Mouse (Mus musculus) hindbrain, embryonic 10.5 days (tissue): ENCODE results near the gene C1qtnf4. TPM values are rescaled to one million over a fixed set of nuclear protein-coding genes. Genes with fewer than 3 reads are reported as not detected.
A peak's percentile ranks its signal among the peaks of the same experiment; 100 is the strongest.

Experiments used
- DNase-seq: peaks from one replicate; pipeline ENCODE4 v3.0.0-alpha.2; 2017; ENCODE audit warnings: low spot score
- H3K27ac ChIP-seq: fragments of 300-500 bp; sonication (generic); 2 replicates; pipeline ENCODE4 v1.5.1; 2016; ENCODE audit warnings: mild to moderate bottlenecking, moderate library complexity
- H3K27me3 ChIP-seq: fragments of 300-500 bp; sonication (generic); 2 replicates; pipeline ENCODE4 v1.6.1; 2016; ENCODE audit warnings: mild to moderate bottlenecking; ENCODE audit not compliant: poor library complexity, insufficient read depth, severe bottlenecking
- H3K36me3 ChIP-seq: fragments of 300-500 bp; sonication (generic); 2 replicates; pipeline ENCODE4 v1.6.1; 2016; ENCODE audit warnings: mild to moderate bottlenecking, moderate library complexity
- H3K4me1 ChIP-seq: fragments of 300-500 bp; sonication (generic); replicated peaks from 2 replicates; pipeline ENCODE4 v1.6.1; 2016; ENCODE audit warnings: mild to moderate bottlenecking
- H3K4me3 ChIP-seq: fragments of 300-500 bp; sonication (generic); 2 replicates; pipeline ENCODE4 v1.5.1; 2016; ENCODE audit warnings: mild to moderate bottlenecking, moderate library complexity
- H3K9me3 ChIP-seq: fragments of 300-500 bp; sonication (generic); 2 replicates; pipeline ENCODE4 v1.6.1; 2016; ENCODE audit warnings: mild to moderate bottlenecking, moderate library complexity
- WGBS: fragments of 180-500 bp; shearing (Covaris S2); methylation state at CpG from one replicate; pipeline ENCODE4 v1.1.7; 2016; 5-methylcytosine and 5-hydroxymethylcytosine counted together
- polyA plus RNA-seq: library from polyadenylated mRNA; unstranded; fragments of >200 nt; fragmentation: Nextera tagmentation; extraction: Ambion mirVana; gene quantifications from 2 replicates; pipeline ENCODE4 v1.2.1, GENCODE M21; 2016

Gene C1qtnf4
- polyA plus RNA-seq, result 2.4 and 9.6 TPM in 2 replicates

DNA sequence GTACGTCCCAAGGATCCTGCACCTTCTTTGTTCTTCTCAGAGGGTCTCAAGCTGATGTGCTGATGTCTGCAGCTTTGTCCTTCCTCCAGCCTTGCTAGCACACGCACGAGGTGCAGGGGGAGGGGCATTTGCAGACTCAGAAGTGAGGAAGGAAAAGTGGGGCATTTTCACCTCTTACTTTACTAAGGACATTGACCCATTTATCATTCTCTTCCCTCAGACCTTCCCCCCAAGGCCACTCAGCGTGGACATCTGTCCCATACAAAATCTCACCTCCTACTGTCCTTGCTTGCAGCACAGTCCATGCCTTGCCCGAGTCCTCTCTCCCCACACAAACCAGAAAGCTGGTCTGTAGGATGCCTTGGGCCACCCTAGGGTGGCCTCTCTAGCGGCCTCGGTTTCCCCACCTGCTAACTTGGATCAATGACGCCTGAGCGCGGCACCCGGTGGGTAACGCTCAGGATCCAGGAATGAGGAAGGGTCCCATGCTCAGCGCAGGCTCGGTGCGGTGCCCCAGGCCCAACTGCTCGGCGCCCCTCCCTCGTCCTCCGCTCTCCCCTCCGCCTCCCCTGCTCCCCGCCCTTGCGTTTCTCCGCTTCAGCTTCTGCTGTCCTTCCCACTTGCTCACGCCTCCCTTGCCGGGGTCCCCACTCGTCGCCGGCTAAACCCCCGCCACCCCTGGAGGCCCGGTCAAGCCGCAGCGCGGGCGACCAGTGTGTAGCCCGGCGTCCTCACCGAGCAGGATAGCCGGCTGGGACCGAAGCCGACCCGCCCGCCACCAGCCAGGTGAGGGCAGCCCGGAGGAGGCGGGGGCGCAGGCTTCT is at the start of gene C1qtnf4:
TSS of gene C1qtnf4 (plus strand) at position 643 of the 824 bp plus-strand sequence.
- Histone ChIP-seq H3K36me3 (no peaks in the 10 kb centered on the region), H3K27me3 (peaks cover 71% of the 10 kb centered on the region), H3K4me1 (peaks cover 40% of the 10 kb centered on the region), H3K27ac (peak within 1 kb of the TSS; percentile 83), H3K4me3 (peak within 1 kb of the TSS; percentile 65), H3K9me3 (no peaks in the 10 kb centered on the region)
- peak; percentile 59 for DNase-seq
- 1% methylated on average over 45 of the region's 45 CpGs for WGBS

DNA sequence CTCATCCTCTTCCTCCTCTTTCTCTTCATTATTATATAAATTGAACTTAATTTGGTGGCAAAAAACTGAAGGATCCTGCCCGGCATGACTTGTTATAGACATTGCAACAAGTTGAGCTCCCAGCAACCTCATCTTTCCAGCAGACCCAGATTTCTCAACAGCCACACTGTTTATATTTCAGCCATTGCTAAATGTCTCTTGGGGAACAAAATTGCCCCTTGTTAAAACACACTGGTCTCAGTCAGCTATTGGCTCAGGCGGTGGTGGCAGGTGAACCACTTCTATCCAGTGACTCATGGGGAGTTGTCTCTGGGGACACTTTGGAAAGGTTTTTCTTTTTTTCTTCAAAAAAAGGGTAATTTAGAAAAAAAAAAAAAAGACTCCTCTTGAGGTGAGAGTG is 47.0 kb upstream of the C1qtnf4 start:
- Histone ChIP-seq H3K36me3 (no peaks in the 10 kb centered on the region), H3K27me3 (0 out of 2 replicates have a peak, but pooled peaks cover 3% of the 10 kb centered on the region), H3K4me1 (no peaks in the 10 kb centered on the region), H3K9me3 (no peaks in the 10 kb centered on the region), H3K4me3 (no peak overlapping the region), H3K27ac (no peak overlapping the region)
- no peak for DNase-seq
- 90% methylated on average over 2 of the region's 2 CpGs for WGBS

DNA sequence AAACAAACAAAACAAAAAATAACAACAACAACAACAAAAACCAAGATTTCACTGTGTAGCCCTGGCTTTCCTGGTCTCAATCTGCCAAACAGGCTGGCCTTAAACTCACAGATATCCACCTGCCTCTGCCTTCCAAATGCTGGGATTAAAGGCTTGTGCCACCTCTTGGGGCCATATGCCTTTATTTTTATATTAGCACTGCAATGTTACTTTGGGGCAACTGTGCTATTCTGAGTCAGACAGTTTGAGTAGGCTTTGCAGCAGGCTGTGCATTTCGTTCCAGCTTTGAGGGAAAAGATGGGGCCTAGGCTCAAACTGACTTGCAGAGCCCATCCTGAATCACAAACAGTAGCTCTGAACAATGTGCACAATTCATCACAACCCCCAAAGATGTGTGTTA is 42.0 kb upstream of the C1qtnf4 start:
- no peaks in the 10 kb centered on the region for H3K9me3 ChIP-seq
- H3K27me3 ChIP-seq, result 0 out of 2 replicates have a peak, but pooled peaks cover 3% of the 10 kb centered on the region
- peaks cover 15% of the 10 kb centered on the region for H3K4me1 ChIP-seq
- H3K4me3 ChIP-seq, result no peak overlapping the region
- 65% methylated on average over 1 of the region's 1 CpGs for WGBS
- no peak overlapping the region for H3K27ac ChIP-seq
- DNase-seq, result no peak
- H3K36me3 ChIP-seq, result no peaks in the 10 kb centered on the region

DNA sequence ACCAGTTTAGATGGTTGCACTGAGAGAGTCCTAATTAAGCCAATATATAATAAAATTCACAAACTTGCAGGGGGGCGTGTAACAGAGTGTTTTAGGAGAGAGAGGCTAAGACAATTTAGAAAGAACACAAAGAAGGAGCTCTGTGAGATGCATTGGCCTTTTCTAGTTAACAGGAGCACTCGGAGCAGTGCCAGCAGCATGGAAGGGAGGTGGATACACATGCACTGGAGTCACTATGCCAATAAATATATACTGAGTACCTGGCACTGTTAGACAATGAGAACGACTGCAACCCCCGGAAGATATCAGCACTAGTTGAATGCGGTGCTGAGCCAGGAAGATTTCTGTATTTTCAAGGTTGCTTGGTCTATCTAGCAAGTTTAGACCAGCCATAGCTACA is 41.4 kb upstream of the C1qtnf4 start:
- H3K4me1 ChIP-seq, result peaks cover 21% of the 10 kb centered on the region
- DNase-seq, result no peak
- 0 out of 2 replicates have a peak, but pooled peaks cover 3% of the 10 kb centered on the region for H3K27me3 ChIP-seq
- WGBS, result 76% methylated on average over 5 of the region's 5 CpGs
- H3K27ac ChIP-seq, result no peak overlapping the region
- no peak overlapping the region for H3K4me3 ChIP-seq
- no peaks in the 10 kb centered on the region for H3K9me3 ChIP-seq
- peaks cover 2% of the 10 kb centered on the region; the same call in 1 of the 2 replicates for H3K36me3 ChIP-seq

DNA sequence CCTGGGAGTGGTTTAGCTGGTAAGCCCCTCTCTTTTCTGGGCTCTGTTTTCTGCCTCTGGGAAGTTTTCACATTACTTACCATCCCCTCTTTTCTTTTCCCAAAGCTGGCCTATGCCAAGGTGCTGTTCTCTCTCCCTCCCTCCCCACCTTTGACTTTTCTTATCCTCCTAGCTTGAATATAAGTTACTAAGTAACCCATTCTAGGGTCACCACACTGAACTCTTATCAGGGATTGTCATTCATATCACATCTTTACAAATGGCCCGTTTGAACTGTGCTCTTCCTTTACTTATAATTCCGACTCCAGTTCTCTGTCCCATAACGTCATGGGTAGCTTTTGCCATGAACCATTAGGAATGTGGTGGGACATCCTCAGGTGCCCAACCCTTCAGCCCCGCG is 40.4 kb upstream of the C1qtnf4 start:
- 0 out of 2 replicates have a peak, but pooled peaks cover 3% of the 10 kb centered on the region for H3K27me3 ChIP-seq
- no peak overlapping the region for H3K4me3 ChIP-seq
- H3K36me3 ChIP-seq, result peaks cover 11% of the 10 kb centered on the region
- peaks cover 21% of the 10 kb centered on the region for H3K4me1 ChIP-seq
- H3K27ac ChIP-seq, result no peak overlapping the region
- no peak for DNase-seq
- WGBS, result 87% methylated on average over 5 of the region's 5 CpGs
- no peaks in the 10 kb centered on the region for H3K9me3 ChIP-seq

DNA sequence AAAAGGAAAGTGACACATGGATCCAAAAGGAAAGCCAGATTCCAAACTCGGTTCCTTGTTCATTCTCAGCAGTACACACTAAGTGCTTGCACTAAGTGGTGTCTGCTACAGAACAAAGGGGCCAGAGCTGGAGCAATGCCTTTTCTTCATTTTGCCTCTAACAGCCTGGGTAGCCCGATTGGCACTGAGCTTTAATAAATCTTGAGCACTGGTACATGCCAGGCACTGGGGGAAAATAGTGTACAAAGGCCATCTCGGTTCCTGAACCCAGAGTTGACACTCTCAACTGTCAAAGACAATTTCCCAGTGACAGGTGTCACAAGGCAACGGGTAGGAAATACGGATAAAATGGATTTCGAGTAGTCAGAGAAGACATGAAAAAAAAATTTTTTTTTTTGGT is 39.5 kb upstream of the C1qtnf4 start:
- H3K27ac ChIP-seq, result peak overlapping the region; percentile 92
- WGBS, result 45% methylated on average over 6 of the region's 6 CpGs
- peak overlapping the region; percentile 81 for H3K4me3 ChIP-seq
- H3K36me3 ChIP-seq, result peaks cover 21% of the 10 kb centered on the region
- 0 out of 2 replicates have a peak, but pooled peaks cover 3% of the 10 kb centered on the region for H3K27me3 ChIP-seq
- no peaks in the 10 kb centered on the region for H3K9me3 ChIP-seq
- no peak for DNase-seq
- H3K4me1 ChIP-seq, result peaks cover 21% of the 10 kb centered on the region

DNA sequence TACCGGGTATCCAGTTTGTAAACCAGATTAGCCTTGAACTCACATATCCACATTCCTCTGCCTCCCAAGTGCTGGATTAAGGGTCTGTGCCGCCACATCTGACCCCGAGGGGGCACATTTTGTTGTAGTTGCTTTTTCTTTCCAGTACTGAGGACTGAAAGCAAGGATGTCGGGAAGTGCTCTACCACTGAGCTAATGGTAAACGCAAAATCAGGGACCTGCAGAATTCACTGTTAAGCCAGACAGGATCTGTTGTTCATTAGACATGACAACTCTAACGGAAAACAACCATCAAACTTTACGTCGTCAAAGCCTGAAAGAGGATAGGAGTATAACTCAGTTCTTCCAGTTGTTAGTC is 39.1 kb upstream of the C1qtnf4 start:
- DNase-seq, result no peak
- Histone ChIP-seq H3K36me3 (peaks cover 25% of the 10 kb centered on the region), H3K4me1 (peaks cover 21% of the 10 kb centered on the region), H3K4me3 (peak overlapping the region; percentile 81), H3K27ac (peak overlapping the region; percentile 92), H3K27me3 (0 out of 2 replicates have a peak, but pooled peaks cover 3% of the 10 kb centered on the region), H3K9me3 (no peaks in the 10 kb centered on the region)
- WGBS, result 3% methylated on average over 8 of the region's 8 CpGs

DNA sequence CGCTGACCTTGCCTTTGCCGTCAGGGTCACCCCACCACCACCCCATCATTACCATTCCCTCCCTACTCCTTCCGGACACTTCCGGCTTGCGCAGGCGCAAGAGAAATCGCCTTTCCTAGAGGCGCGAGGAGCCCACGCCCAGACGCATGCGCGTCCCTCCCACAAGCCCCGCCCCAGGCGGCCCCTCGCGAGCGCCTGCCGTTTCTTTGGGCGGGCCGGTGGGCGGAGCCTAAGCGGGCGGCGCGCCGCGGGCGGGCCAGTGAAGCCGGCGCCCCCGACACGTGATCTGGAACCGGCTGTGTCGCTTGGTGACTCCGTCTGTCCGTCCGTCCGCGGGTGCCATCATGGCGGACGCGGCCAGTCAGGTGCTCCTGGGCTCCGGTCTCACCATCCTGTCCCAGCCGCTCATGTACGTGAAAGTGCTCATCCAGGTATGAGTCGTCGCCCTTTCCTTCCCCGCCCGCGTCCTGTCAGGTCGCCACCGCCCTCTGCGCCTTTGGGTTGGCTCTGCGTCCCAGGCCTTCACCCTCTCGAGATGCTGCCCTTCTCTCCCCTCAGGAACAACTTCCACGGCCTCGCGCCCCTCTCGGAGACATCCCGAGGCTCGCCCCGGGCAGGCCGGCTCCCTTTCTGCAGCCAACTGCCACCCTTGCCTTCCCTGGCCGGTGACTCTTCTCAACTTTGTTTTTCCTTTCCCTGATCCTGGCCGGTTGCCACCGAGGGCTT is 38.5 kb upstream of the C1qtnf4 start, which contains the start of gene Mtch2:
TSS of gene Mtch2 (plus strand) at position 201 of the 726 bp plus-strand sequence.
- peaks cover 21% of the 10 kb centered on the region for H3K4me1 ChIP-seq
- 0 out of 2 replicates have a peak, but pooled peaks cover 3% of the 10 kb centered on the region for H3K27me3 ChIP-seq
- peak within 1 kb of the TSS; percentile 92 for H3K27ac ChIP-seq
- H3K4me3 ChIP-seq, result peak within 1 kb of the TSS; percentile 81
- WGBS, result under 1% methylated on average over 67 of the region's 67 CpGs
- peak; percentile 97 for DNase-seq
- H3K9me3 ChIP-seq, result no peaks in the 10 kb centered on the region
- peaks cover 30% of the 10 kb centered on the region for H3K36me3 ChIP-seq

DNA sequence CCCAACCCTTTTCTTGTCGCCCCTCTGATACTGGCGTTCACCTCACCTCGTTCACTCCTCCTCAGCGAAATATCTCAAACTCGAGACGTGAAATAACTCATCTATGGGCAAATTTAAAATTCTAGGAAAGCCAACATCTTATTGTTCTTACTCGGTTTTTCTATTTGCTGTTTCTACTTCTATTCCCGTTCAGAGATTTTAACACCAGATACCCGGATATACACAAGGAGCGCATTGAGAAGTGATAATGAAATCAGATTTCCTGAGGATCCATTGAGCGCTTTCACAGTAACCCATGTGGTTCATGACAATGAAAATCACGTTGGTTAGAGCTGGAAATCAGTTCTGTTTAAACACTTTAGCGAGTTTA is 38.0 kb upstream of the C1qtnf4 start:
- DNase-seq, result no peak
- Histone ChIP-seq H3K9me3 (no peaks in the 10 kb centered on the region), H3K4me3 (peak overlapping the region; percentile 81), H3K36me3 (peaks cover 36% of the 10 kb centered on the region), H3K4me1 (peaks cover 21% of the 10 kb centered on the region), H3K27ac (peak overlapping the region; percentile 92), H3K27me3 (0 out of 2 replicates have a peak, but pooled peaks cover 3% of the 10 kb centered on the region)
- WGBS, result 2% methylated on average over 13 of the region's 13 CpGs

DNA sequence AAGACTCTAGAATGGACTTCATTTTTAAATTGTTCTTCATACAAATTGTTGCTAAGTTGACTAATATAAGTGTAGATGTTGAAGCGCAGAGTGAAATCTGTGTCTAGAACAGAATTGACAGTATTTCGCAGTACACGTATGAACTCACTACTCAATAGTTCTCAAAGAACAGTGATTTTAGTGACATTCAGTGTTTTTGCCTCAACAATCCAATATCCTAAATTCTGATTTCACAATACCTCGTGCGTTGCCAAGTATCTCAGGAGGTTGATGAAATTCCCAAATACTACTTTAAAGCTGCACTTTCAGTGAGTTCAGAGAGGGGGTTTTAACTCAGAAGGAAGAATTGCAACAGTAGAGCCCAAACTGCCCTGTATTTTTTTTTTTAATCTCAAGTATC is 37.3 kb upstream of the C1qtnf4 start:
- 92% methylated on average over 5 of the region's 5 CpGs for WGBS
- Histone ChIP-seq H3K27me3 (no peaks in the 10 kb centered on the region), H3K27ac (0 out of 2 replicates have a peak overlapping the region, but pooled peaks have one; percentile 92), H3K9me3 (no peaks in the 10 kb centered on the region), H3K4me3 (peak overlapping the region; percentile 81), H3K4me1 (peaks cover 21% of the 10 kb centered on the region), H3K36me3 (peaks cover 42% of the 10 kb centered on the region)
- no peak for DNase-seq

DNA sequence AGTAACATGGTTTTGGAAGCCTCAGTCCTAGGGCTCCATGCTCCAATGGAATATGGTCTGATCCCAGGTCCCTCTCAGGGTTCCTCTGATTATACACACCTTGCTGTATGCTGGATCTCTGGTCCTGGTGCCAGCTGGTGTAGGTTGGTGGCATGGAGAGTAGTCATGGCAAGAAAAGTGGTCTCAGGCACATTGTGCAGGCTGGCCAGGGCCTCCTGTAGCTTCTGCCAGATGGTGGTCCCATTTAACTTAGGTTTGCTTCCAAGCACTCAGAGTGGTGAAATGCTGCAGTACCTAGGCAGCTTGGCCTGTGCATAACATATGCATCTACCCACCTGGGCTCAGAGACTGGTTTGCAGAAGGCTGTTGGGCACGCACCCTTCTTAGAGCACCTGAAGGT is 35.3 kb upstream of the C1qtnf4 start:
- no peak for DNase-seq
- H3K4me1 ChIP-seq, result peaks cover 21% of the 10 kb centered on the region
- 96% methylated on average over 1 of the region's 1 CpGs for WGBS
- H3K27ac ChIP-seq, result no peak overlapping the region
- H3K27me3 ChIP-seq, result no peaks in the 10 kb centered on the region
- H3K4me3 ChIP-seq, result no peak overlapping the region
- H3K9me3 ChIP-seq, result no peaks in the 10 kb centered on the region
- peaks cover 63% of the 10 kb centered on the region for H3K36me3 ChIP-seq

DNA sequence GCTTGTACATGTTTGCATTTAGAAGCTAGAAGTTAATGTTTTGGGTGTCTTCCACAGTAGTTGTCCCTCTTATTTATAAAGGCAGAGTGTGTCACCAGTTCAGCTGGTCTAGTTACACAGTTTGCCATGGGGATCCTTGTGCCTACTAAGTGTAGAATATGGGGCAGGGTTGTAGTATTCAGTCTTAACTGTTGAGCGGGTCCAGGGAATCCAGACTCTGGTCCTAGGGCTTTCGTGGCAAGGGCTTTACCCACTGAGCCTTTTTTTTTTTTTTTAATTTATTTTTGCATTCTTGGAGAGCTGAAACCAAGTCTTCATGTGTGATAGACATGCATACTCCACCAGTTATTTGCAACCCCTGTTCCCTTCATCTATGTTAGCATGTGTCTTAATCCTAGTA is 24.2 kb upstream of the C1qtnf4 start:
- no peak for DNase-seq
- H3K36me3 ChIP-seq, result peaks cover 100% of the 10 kb centered on the region
- no peaks in the 10 kb centered on the region for H3K4me1 ChIP-seq
- H3K27me3 ChIP-seq, result no peaks in the 10 kb centered on the region
- no peak overlapping the region for H3K4me3 ChIP-seq
- no peak overlapping the region for H3K27ac ChIP-seq
- 98% methylated on average over 2 of the region's 2 CpGs for WGBS
- H3K9me3 ChIP-seq, result no peaks in the 10 kb centered on the region

DNA sequence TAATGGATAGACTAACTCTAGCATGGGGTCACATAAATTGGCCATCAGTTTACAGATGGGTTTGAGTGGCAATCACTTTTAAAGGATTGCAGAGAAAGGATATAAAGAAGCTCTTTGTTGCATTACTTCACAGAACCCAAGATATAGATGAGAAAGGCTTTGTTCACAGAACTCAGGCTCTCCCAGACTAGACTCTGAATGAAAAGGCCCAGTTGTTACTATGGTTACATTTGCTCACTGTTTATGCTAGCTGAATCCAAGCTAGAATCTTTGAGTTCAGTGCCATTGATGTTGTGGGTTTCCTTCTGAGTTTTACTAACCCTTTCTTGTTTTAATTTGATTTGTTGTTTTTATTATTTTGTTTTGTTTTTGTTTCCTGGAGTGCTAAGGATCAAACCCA is 21.5 kb upstream of the C1qtnf4 start:
- Histone ChIP-seq H3K4me1 (no peaks in the 10 kb centered on the region), H3K27me3 (no peaks in the 10 kb centered on the region), H3K4me3 (no peak overlapping the region), H3K27ac (no peak overlapping the region), H3K36me3 (peaks cover 99% of the 10 kb centered on the region), H3K9me3 (no peaks in the 10 kb centered on the region)
- DNase-seq, result no peak
